Mouse (Mus musculus) layer of hippocampus, adult 18-20 months (tissue): ENCODE results near the gene Orai1. TPM values are rescaled to one million over a fixed set of nuclear protein-coding genes. Genes with fewer than 3 reads are reported as not detected.

Source experiments
- DNase-seq, 2 experiments: peaks; one replicate each; pipeline ENCODE4 v3.0.0; 2022; ENCODE audit warnings: low spot score in 2 of 2
- total RNA-seq, 2 experiments: library from RNA; stranded (reverse); gene quantifications; 2 replicates each; pipeline ENCODE4 v1.2.3; 2021

Orai1 gene
- total RNA-seq, 2 experiments from 2014 or later, result 11.2 to 11.9 TPM

DNA sequence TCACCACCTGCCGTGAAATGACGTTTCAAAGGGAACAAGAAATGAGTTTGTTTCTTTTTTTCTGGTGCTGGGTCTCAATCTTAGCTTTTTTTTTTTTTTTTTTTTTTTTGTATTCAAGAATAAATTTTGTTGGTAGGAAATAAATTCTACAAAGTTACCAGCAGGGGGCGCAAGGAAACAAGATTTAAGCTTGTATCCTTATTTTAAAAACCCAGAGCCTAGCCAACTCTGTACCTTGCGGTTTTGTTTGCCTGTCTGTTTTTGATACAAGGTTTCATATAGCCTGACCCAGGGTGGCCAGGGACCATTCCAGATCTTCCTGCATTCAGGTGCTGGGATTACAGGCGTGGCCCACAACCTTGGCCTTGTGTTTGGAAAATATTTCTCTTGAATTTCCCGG lies 49.3 kb downstream of the Orai1 start:
- peak; percentile 48 to 54 for DNase-seq

DNA sequence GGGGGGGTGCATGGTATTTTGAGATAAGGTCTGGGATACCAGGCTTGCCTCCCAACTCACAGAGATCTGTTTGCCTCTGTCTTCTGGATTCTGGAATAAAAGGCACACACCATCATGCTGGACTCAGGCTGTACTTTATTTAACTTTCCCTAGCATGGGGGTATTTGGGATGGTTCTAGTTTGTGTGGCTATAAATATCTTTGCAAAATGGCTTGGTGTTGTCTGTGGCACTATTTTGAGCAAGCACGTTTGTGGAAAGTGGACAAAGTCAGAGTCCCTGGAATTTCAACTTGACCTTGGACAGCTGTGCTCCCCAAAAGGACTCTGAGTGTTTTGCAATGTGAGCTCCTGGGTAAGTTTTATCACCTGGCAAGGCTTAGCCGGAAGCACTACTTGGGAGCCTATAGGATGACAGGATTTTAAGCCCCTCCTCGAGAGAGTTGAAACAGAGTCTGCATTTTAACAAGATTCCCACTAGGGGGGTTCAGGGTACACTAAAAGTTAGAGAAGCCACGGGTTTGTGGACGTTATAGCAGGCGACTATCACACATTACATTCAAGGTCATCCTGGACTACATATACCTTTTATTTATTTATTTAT lies 52.6 kb downstream of the Orai1 start:
- no peak for DNase-seq

DNA sequence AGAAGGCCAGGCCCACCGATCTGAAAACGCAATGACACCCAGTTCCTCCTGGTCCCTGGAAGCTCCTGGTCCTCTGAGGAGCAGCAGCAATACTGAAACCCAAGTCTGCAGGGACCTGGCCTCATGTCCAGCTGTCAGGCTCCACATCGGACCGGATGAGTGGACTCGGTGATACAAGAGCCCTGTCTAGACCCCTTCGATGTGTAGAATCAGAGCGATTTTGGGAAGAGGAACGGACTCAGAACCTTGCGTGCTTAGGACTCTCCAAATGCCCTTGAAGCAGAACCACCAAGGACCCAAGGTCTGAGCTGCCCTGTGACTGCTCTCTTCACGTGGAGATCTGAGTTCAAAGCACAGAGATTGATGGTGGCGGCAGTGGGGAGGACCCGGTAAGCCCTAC lies 53.2 kb downstream of the Orai1 start, which contains the start of gene Tmem120b:
TSS of gene Tmem120b (plus strand) at position 301 of the 400 bp plus-strand sequence.
- DNase-seq, result no peak

DNA sequence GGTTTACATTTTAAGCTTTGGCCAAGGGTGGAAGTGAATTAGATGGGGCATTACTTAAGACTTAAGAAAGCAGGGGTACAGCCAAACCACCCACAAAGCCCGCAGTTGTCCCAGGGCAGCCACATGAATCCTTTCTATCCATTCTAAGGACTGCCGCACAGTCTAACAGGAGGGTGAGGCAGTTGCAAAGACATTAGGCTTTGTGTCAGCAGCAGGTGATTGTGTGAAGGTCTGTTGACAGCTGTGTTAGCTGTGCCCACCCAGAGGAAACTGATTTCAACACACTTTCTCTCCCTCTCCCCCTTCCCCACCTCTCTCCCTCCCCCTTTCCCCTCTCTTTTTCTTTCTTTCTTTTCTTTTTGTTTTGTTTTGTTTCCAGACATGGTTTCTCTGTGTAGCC lies 53.8 kb downstream of the Orai1 start:
- DNase-seq, result no peak

DNA sequence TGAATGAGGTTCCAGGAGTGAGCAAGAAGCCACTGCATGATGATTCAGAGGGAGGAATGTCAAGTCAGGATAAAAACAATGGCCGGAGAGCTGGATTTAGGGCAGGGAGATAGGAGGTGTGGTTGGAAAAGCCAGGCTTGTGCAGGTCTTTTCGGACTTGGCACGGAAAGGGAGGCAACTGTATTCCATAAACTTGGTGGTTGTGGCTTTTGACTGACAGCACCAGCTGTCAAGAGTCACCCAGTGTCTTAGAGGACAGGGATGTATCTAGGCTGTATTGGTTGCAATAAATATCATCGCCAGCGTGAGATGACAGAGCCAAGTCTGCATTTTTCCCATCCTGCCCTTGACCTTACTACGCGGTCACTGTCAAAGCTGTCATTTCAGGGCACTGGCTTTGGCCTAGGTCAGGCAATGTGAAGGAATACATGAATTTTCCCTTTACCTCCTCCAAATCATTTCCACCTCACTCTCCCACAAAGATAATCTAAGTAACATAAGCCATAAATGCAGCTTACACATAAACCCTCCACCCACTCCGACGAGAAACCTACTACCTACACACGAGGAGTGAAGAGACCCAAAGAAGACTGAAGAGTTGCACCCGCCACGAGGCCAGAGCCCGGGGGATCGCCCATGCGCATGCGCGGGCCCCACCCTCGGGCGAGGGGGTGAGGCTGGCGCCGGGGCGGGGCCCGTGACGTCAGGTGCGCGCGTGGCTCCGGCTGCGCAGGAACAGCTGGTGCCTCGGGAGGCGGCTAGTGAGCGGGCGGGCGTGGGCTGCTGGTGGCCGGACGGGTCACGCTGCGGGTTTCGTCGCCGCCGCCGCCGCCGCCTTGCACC lies 60.9 kb downstream of the Orai1 start:
- DNase-seq, result peak; percentile 90 to 92

DNA sequence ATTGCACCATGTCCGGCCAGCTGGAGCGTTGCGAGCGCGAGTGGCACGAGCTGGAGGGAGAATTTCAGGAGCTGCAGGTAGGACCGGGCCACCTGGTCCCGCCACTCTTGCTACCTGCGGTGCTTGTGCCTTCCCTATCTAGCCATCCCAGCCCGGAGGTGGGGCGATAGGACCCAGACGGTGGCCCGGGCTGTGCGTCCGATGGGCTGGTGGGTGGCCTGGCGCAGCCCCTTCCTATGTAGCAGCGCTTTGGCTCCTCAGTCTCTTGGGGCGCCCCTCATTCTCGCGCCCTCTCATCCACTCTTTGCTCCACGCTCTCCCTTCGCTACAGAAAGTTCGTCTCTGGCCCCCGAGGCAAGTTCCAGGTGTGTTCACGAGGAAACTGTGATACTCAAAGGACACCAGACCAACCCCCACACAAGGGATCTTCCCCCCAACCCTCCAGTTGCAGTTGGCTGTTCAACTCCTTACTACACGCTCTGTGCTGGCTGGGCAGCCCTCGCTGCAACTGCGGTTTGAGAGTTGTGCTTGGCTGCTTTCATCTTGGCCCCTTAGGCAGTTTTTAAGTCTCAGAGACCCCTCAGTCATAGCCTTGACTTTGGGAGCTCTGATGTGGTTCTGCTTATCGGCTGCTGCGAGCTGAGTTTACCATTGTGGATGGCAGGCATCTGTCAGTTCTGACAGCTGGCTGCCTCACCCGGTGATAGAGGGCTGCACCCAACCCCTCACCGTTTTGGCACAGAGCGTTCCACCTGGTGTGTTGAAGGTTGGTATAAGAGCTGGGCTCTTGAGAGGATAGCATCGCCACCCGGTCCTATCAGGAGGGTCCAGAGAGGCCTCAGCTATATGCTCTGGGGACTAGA lies 61.8 kb downstream of the Orai1 start:
- DNase-seq, result no peak

DNA sequence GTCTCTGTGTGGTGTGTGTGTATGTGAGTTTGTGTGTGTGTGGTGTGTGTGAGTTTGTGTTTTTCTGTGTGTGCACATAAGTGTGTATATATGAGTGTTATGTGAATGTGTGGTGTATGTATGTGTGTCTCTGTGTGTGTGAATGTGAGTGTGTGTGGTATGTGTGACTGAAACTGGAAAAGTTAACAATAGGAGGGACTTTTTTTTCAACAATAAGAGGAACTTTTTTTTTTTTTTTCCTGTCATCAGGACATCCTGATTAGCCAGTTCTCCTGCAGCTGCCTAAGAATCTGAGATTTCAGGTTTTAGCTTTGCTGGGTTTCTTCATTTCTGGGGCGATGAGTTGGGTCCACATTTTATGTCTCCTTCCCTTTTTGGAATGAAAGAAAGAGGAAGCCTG lies 64.7 kb downstream of the Orai1 start:
- no peak for DNase-seq

DNA sequence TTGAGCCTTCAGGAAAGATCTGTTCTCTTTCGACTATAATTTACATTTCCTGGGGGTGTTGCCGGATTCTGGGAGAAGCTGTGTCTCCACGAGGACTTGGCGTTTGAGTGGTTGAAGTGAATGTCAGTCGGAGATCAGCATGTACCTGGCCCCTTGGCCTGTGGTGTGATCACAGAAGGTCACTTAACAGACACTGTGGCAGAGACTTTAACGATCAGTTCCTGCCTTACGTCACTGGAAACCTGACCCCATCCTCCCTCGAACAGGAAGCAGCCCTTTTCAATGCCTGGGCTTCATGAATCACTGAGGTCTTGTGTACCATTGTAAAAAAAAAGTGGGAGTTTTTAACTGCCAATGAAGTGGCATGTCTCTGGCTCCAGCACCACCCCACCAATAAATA lies 65.2 kb downstream of the Orai1 start:
- DNase-seq, result no peak

Other genes with a start within 250 kb of the Orai1 start
- gene Camkk2, start 235.7 kb upstream of the Orai1 start, total RNA-seq, result 100 to 1,000 TPM in 1 of 2 experiments, 10 to 100 TPM in 1; 94.9 to 103 TPM
- 100 to 1,000 TPM; 196 to 200 TPM for gene Anapc5, start 193.7 kb upstream of the Orai1 start, total RNA-seq
- gene Rnf34, start 165.0 kb upstream of the Orai1 start, total RNA-seq, result 10 to 100 TPM; 50.2 to 71.5 TPM
- gene Kdm2b, start 25.3 kb upstream of the Orai1 start, total RNA-seq, result 10 to 100 TPM; 33.5 to 39.4 TPM
- under 1 TPM; 0.38 to 0.94 TPM for gene Morn3, start 31.9 kb downstream of the Orai1 start, total RNA-seq
- 10 to 100 TPM; 16.4 to 17.6 TPM for gene Tmem120b, start 53.3 kb downstream of the Orai1 start, total RNA-seq
- 10 to 100 TPM; 49.1 to 50.9 TPM for gene Rhof, start 117.6 kb downstream of the Orai1 start, total RNA-seq
- 10 to 100 TPM; 34.8 to 37.4 TPM for gene Setd1b, start 127.1 kb downstream of the Orai1 start, total RNA-seq
- 10 to 100 TPM; 26.5 to 31.5 TPM for gene Psmd9, start 154.3 kb downstream of the Orai1 start, total RNA-seq
- not detected for gene Hpd, start 167.7 kb downstream of the Orai1 start, total RNA-seq
- 1 to 10 TPM; 4.6 to 6.0 TPM for gene Wdr66, start 237.0 kb downstream of the Orai1 start, total RNA-seq